Comparison of ENCODE assay signal across 15 mouse cellular contexts in the genomic region with DNA sequence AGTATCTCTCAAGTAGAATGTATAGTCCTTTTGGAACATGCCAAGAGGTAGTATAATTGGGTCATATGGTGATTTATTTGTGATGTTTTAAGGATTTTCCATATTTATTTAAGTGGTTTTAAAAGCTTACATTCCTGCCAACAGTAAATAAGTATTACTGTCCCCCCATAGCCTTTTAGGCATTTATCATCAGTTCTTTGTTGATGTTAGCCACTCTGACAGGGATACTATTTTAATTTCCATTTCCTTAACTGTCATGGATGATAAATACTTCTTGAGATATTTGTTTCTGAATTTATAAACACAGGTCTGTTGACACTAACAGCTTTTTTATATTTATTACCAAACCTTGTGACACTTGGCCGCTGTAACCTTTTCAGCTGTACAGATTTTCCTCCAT.
"Had no signal": no experiment of that assay in that cellular context is flagged by ENCODE, and none has a peak within 500 bp of the region (broad histone marks: within the 10 kb centered on the region; RNA-seq: fewer than 3 reads in every experiment).

No protein-coding gene starts in this region.

- DNase-seq: kidney, adult 8-10 months; kidney, postnatal 14 days; liver; lung, adult 18-20 months; lung, postnatal 14 days; thymus, adult 18-20 months; thymus, postnatal 36 days had no signal

- H3K4me3 ChIP-seq: limb, embryonic 10.5 days; limb, embryonic 13.5 days; liver, embryonic 12.5 days; liver, embryonic 15.5 days; midbrain, embryonic 10.5 days; midbrain, embryonic 13.5 days had no signal

- H3K4me2 ChIP-seq: limb, embryonic 13.5 days; liver, embryonic 12.5 days; liver, embryonic 15.5 days; midbrain, embryonic 13.5 days had no signal

- H3K9me3 ChIP-seq: limb, embryonic 10.5 days; limb, embryonic 13.5 days; liver, embryonic 12.5 days; liver, embryonic 15.5 days; midbrain, embryonic 10.5 days; midbrain, embryonic 13.5 days had no signal

- H3K27me3 ChIP-seq: limb, embryonic 13.5 days; liver, embryonic 12.5 days; liver, embryonic 15.5 days; midbrain, embryonic 13.5 days had no signal

- H3K9ac ChIP-seq: limb, embryonic 13.5 days; liver, embryonic 12.5 days; liver, embryonic 15.5 days; midbrain, embryonic 13.5 days had no signal

- H3K36me3 ChIP-seq: limb, embryonic 10.5 days; limb, embryonic 13.5 days; liver, embryonic 12.5 days; liver, embryonic 15.5 days; midbrain, embryonic 10.5 days; midbrain, embryonic 13.5 days had no signal

- H3K27ac ChIP-seq: limb, embryonic 10.5 days; limb, embryonic 13.5 days; liver, embryonic 12.5 days; liver, embryonic 15.5 days; macrophage; midbrain, embryonic 10.5 days; midbrain, embryonic 13.5 days had no signal

- ATAC-seq: intestine, postnatal 0 days; liver, embryonic 12.5 days; midbrain, embryonic 13.5 days had no signal

- H3K4me1 ChIP-seq: limb, embryonic 10.5 days; limb, embryonic 13.5 days; liver, embryonic 12.5 days; liver, embryonic 15.5 days; midbrain, embryonic 10.5 days; midbrain, embryonic 13.5 days had no signal
